Mouse (Mus musculus): ENCODE measurements around the gene Cisd3. TPM values are rescaled to one million over a fixed set of nuclear protein-coding genes. Genes with fewer than 3 reads are reported as not detected.
A peak's percentile ranks its signal among the peaks of the same experiment; 100 is the strongest.

The Cisd3 gene
- polyA plus RNA-seq, 1 experiment from 2014 or later, result 52.6 TPM

DNA sequence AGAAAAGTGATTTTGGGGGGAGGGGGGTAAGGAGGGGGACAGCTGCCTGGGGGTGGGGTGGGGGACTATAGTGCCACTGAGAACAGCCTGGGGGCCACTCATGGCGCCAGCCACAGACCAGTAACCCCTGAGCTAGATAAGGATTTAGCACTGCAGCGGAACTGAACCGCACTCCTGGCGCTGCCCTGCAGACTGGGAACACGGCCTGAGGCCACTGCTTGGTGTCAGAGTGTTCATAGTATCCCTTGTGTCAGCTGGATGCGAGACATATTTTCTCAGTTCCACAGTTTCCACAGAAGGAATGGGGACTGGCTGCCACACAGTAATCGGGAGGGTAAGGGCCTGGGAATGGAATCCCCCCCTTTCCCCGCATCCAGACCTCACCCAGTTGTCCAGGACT lies 30.4 kb downstream of the Cisd3 start:
- no peak overlapping the region for H3K4me3 ChIP-seq (ENCODE audit: control insufficient read depth in 1 of 2, insufficient read depth in 1 of 2, low read depth in 1 of 2, low read length in 2 of 2)
- H3K9ac ChIP-seq (ENCODE audit: low read length), result no peak overlapping the region
- H3K27ac ChIP-seq (replicated peaks in 1 of 2; ENCODE audit: control insufficient read depth in 1 of 2, insufficient read depth in 1 of 2, low read depth in 2 of 2, low read length in 2 of 2), result no peak overlapping the region
- peaks cover 0 to 11% of the 10 kb centered on the region in 2 experiments; a peak in 2 of 4 replicates for H3K4me1 ChIP-seq (ENCODE audit: control insufficient read depth in 2 of 2, insufficient read depth in 2 of 2, low read length in 2 of 2)
- ATAC-seq (ENCODE audit: insufficient number of reproducible peaks, insufficient read depth, low FRiP score, low read depth), result no peak
- no peaks in the 10 kb centered on the region for H3K9me3 ChIP-seq (ENCODE audit: control insufficient read depth, low read length)
- WGBS, result 69% methylated on average over 8 of the region's 8 CpGs
- H3K36me3 ChIP-seq (ENCODE audit: control insufficient read depth, insufficient read depth, low read length), result peaks cover 73% of the 10 kb centered on the region
- H3K4me2 ChIP-seq (ENCODE audit: low read length), result no peak overlapping the region
- no peaks in the 10 kb centered on the region for H3K27me3 ChIP-seq (ENCODE audit: control insufficient read depth, insufficient read depth, low read length)

DNA sequence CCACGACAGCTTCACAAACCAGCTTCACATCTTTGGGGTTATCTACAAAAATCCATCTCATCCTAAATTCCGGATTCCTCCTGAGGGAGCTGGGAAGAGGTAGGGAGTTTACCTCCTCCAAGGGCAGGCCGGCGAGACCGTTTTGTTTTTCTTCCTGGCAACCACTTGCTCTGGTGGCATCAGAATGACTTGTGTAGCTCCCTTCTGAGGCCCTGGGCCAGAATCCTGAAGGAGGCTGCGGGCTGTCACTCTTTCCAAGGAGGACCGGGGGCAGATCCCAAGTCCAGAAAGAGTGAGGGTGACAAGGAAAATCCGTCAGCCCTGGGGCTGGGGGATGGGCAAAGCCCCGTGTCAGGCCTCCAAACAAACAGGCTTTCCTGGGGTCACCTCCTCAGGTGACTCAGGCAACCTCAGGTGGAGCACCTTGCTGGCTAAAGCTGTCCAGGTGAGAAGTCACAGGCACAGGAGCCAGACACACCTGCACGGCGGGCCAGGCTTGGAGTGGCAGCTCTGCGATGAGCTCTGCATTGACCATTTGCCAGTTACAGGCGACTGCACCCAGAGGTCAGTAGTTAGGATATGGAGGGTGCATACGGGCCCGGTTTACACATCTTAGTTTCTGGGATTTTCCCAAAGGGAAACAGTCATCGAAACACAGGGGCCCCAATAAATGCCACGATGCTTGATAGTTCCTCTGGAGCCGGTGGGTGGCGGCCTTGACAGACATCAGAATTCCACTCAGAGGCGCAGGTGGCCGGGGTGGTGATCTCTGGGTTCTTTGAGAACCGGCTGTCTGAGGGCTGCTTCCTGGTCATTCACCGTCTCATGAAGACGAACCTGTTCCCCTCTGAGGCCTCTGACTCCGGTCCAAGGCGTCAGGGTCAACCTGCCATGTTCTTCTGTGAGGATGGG lies 32.0 kb downstream of the Cisd3 start:
- peaks cover 4% of the 10 kb centered on the region; the same call in 1 of the 2 replicates for H3K9me3 ChIP-seq (ENCODE audit: control insufficient read depth, low read length)
- no peak overlapping the region for H3K4me2 ChIP-seq (ENCODE audit: low read length)
- peaks cover 0 to 11% of the 10 kb centered on the region in 2 experiments; a peak in 2 of 4 replicates for H3K4me1 ChIP-seq (ENCODE audit: control insufficient read depth in 2 of 2, insufficient read depth in 2 of 2, low read length in 2 of 2)
- H3K4me3 ChIP-seq (ENCODE audit: control insufficient read depth in 1 of 2, insufficient read depth in 1 of 2, low read depth in 1 of 2, low read length in 2 of 2), result no peak overlapping the region
- ATAC-seq (ENCODE audit: insufficient number of reproducible peaks, insufficient read depth, low FRiP score, low read depth), result no peak
- H3K36me3 ChIP-seq (ENCODE audit: control insufficient read depth, insufficient read depth, low read length), result peaks cover 73% of the 10 kb centered on the region
- H3K9ac ChIP-seq (ENCODE audit: low read length), result no peak overlapping the region
- no peaks in the 10 kb centered on the region for H3K27me3 ChIP-seq (ENCODE audit: control insufficient read depth, insufficient read depth, low read length)
- no peak overlapping the region for H3K27ac ChIP-seq (replicated peaks in 1 of 2; ENCODE audit: control insufficient read depth in 1 of 2, insufficient read depth in 1 of 2, low read depth in 2 of 2, low read length in 2 of 2)
- WGBS, result 86% methylated on average over 26 of the region's 26 CpGs

- no peak overlapping the region; a peak in 1 of 4 replicates for H3K27ac ChIP-seq (replicated peaks in 1 of 2; ENCODE audit: control insufficient read depth in 1 of 2, insufficient read depth in 1 of 2, low read depth in 2 of 2, low read length in 2 of 2)
- 61% methylated on average over 15 of the region's 15 CpGs for WGBS
Observed at GRCm38 (mm10) chr11:97718281-97718860, 32.7 kb downstream of the Cisd3 start.

DNA sequence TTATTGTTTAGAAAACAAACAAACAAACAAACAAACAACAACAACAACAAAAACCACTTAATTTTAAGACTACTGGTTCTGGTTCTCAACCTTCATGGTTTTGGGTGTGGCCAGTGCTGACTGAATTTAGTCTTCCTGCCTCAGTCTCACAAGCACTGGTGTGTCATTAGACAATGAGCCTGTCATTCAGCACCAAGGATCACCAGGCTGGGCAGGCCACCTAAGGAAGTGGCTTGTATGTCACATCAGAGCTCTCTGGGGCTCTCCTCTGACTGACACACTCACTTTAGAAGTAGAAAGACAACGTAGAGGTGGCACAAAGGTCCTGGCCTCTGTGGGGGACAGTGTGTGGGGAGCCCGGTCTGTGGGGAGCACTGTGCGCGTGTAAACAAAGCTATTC lies 33.4 kb downstream of the Cisd3 start:
- Histone ChIP-seq H3K4me2 (ENCODE audit: low read length) (no peak overlapping the region), H3K36me3 (ENCODE audit: control insufficient read depth, insufficient read depth, low read length) (peaks cover 72% of the 10 kb centered on the region), H3K9ac (ENCODE audit: low read length) (no peak overlapping the region), H3K9me3 (ENCODE audit: control insufficient read depth, low read length) (peaks cover 4% of the 10 kb centered on the region; the same call in 1 of the 2 replicates), H3K4me1 (ENCODE audit: control insufficient read depth in 2 of 2, insufficient read depth in 2 of 2, low read length in 2 of 2) (peaks cover 0 to 11% of the 10 kb centered on the region in 2 experiments; a peak in 2 of 4 replicates), H3K4me3 (ENCODE audit: control insufficient read depth in 1 of 2, insufficient read depth in 1 of 2, low read depth in 1 of 2, low read length in 2 of 2) (no peak overlapping the region), H3K27ac (replicated peaks in 1 of 2; ENCODE audit: control insufficient read depth in 1 of 2, insufficient read depth in 1 of 2, low read depth in 2 of 2, low read length in 2 of 2) (no peak overlapping the region; a peak in 1 of 4 replicates), H3K27me3 (ENCODE audit: control insufficient read depth, insufficient read depth, low read length) (no peaks in the 10 kb centered on the region)
- WGBS, result 76% methylated on average over 4 of the region's 4 CpGs
- no peak for ATAC-seq (ENCODE audit: insufficient number of reproducible peaks, insufficient read depth, low FRiP score, low read depth)

More at GRCm38 (mm10) chr11:97718281-97718860, 32.7 kb downstream of the Cisd3 start:
- H3K36me3 ChIP-seq (ENCODE audit: control insufficient read depth, insufficient read depth, low read length), result peaks cover 73% of the 10 kb centered on the region
- peaks cover 4% of the 10 kb centered on the region; the same call in 1 of the 2 replicates for H3K9me3 ChIP-seq (ENCODE audit: control insufficient read depth, low read length)
- H3K4me2 ChIP-seq (ENCODE audit: low read length), result no peak overlapping the region
- H3K4me3 ChIP-seq (ENCODE audit: control insufficient read depth in 1 of 2, insufficient read depth in 1 of 2, low read depth in 1 of 2, low read length in 2 of 2), result no peak overlapping the region
- peaks cover 0 to 11% of the 10 kb centered on the region in 2 experiments; a peak in 2 of 4 replicates for H3K4me1 ChIP-seq (ENCODE audit: control insufficient read depth in 2 of 2, insufficient read depth in 2 of 2, low read length in 2 of 2)
- no peak for ATAC-seq (ENCODE audit: insufficient number of reproducible peaks, insufficient read depth, low FRiP score, low read depth)
- H3K27me3 ChIP-seq (ENCODE audit: control insufficient read depth, insufficient read depth, low read length), result no peaks in the 10 kb centered on the region
- H3K9ac ChIP-seq (ENCODE audit: low read length), result no peak overlapping the region

DNA sequence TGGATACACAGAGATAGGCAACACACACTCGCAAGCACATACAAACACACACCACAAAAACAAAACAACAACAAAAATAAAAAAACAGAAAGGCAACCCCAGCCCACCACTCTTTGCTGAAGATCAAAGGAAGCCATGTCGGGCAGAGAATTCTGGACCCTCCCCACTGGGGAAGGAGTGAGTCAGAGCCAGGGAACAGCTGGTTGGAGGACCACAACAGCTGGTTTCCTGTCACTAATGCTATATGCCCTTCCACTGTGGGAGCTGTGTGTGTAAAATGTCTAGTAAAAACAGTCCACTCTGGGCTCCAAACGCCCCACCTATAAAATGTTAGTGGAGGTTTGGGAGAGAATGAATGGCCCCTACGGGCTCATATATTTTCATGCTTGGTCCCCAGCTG lies 35.7 kb downstream of the Cisd3 start:
- ATAC-seq (ENCODE audit: insufficient number of reproducible peaks, insufficient read depth, low FRiP score, low read depth), result no peak
- Histone ChIP-seq H3K27me3 (ENCODE audit: control insufficient read depth, insufficient read depth, low read length) (no peaks in the 10 kb centered on the region), H3K4me1 (ENCODE audit: control insufficient read depth in 2 of 2, insufficient read depth in 2 of 2, low read length in 2 of 2) (peaks cover 0 to under 1% of the 10 kb centered on the region in 2 experiments; a peak in 2 of 4 replicates), H3K9ac (ENCODE audit: low read length) (no peak overlapping the region), H3K4me2 (ENCODE audit: low read length) (no peak overlapping the region), H3K27ac (replicated peaks in 1 of 2; ENCODE audit: control insufficient read depth in 1 of 2, insufficient read depth in 1 of 2, low read depth in 2 of 2, low read length in 2 of 2) (no peak overlapping the region), H3K36me3 (ENCODE audit: control insufficient read depth, insufficient read depth, low read length) (peaks cover 90% of the 10 kb centered on the region), H3K9me3 (ENCODE audit: control insufficient read depth, low read length) (peaks cover 4% of the 10 kb centered on the region; the same call in 1 of the 2 replicates), H3K4me3 (ENCODE audit: control insufficient read depth in 1 of 2, insufficient read depth in 1 of 2, low read depth in 1 of 2, low read length in 2 of 2) (no peak overlapping the region)
- WGBS, result 93% methylated on average over 4 of the region's 4 CpGs

- no peaks in the 10 kb centered on the region for H3K27me3 ChIP-seq (ENCODE audit: control insufficient read depth, insufficient read depth, low read length)
- no peak overlapping the region for H3K4me3 ChIP-seq (ENCODE audit: control insufficient read depth in 1 of 2, insufficient read depth in 1 of 2, low read depth in 1 of 2, low read length in 2 of 2)
- H3K9me3 ChIP-seq (ENCODE audit: control insufficient read depth, low read length), result peaks cover 4% of the 10 kb centered on the region; the same call in 1 of the 2 replicates
- WGBS, result 68% methylated on average over 7 of the region's 7 CpGs
- H3K9ac ChIP-seq (ENCODE audit: low read length), result no peak overlapping the region
- H3K4me1 ChIP-seq (ENCODE audit: control insufficient read depth in 2 of 2, insufficient read depth in 2 of 2, low read length in 2 of 2), result no peaks in the 10 kb centered on the region; a peak in 1 of 4 replicates
- H3K36me3 ChIP-seq (ENCODE audit: control insufficient read depth, insufficient read depth, low read length), result peaks cover 94% of the 10 kb centered on the region
- peak; percentile 52; the same call in 1 of the 2 replicates for ATAC-seq (ENCODE audit: insufficient number of reproducible peaks, insufficient read depth, low FRiP score, low read depth)
- no peak overlapping the region for H3K27ac ChIP-seq (replicated peaks in 1 of 2; ENCODE audit: control insufficient read depth in 1 of 2, insufficient read depth in 1 of 2, low read depth in 2 of 2, low read length in 2 of 2)
- H3K4me2 ChIP-seq (ENCODE audit: low read length), result no peak overlapping the region
Observed at GRCm38 (mm10) chr11:97723709-97724108, 38.1 kb downstream of the Cisd3 start.

DNA sequence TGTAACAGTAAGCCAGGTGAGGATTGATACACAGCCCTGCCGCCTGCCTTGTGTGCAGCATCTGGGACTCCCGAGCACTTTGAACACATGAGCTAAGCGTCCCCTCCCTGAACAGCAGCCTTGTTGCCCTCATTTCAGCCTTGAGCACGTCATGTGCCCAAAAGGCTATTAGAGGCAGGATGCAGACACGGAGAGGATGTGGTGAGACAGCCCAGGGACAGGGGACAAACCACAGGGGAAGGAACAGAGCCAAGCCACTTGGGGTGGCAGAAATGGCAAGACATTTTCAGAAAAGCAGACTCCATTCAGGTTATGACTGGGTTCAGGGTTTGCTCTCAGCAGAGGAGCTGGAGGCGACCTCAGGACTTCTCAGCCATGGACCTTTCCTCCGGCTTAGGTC lies 42.7 kb downstream of the Cisd3 start:
- H3K4me3 ChIP-seq (ENCODE audit: control insufficient read depth in 1 of 2, insufficient read depth in 1 of 2, low read depth in 1 of 2, low read length in 2 of 2), result no peak overlapping the region
- H3K4me2 ChIP-seq (ENCODE audit: low read length), result no peak overlapping the region
- H3K9ac ChIP-seq (ENCODE audit: low read length), result no peak overlapping the region
- ATAC-seq (ENCODE audit: insufficient number of reproducible peaks, insufficient read depth, low FRiP score, low read depth), result no peak
- no peaks in the 10 kb centered on the region; a peak in 1 of 4 replicates for H3K4me1 ChIP-seq (ENCODE audit: control insufficient read depth in 2 of 2, insufficient read depth in 2 of 2, low read length in 2 of 2)
- H3K36me3 ChIP-seq (ENCODE audit: control insufficient read depth, insufficient read depth, low read length), result peaks cover 81% of the 10 kb centered on the region
- no peaks in the 10 kb centered on the region for H3K9me3 ChIP-seq (ENCODE audit: control insufficient read depth, low read length)
- H3K27ac ChIP-seq (replicated peaks in 1 of 2; ENCODE audit: control insufficient read depth in 1 of 2, insufficient read depth in 1 of 2, low read depth in 2 of 2, low read length in 2 of 2), result no peak overlapping the region
- WGBS, result 63% methylated on average over 7 of the region's 7 CpGs
- H3K27me3 ChIP-seq (ENCODE audit: control insufficient read depth, insufficient read depth, low read length), result no peaks in the 10 kb centered on the region

All from heart, embryonic 14.5 days (tissue).